Mouse (Mus musculus) limb, embryonic 13.5 days (tissue): ENCODE measurements around the gene Ppp1r12a. TPM values are rescaled to one million over a fixed set of nuclear protein-coding genes. Genes with fewer than 3 reads are reported as not detected.

Experiments used
- ATAC-seq: fragments of 200-750 bp; cut with Nextera tagmentation; 2 replicates; pipeline ENCODE4 v1.8.0; 2017; ENCODE audit warnings: low read depth, moderate number of reproducible peaks, moderate TSS enrichment; ENCODE audit not compliant: low FRiP score
- H3K27ac ChIP-seq: fragments of 300-500 bp; sonication (generic); 2 replicates; pipeline ENCODE4 v1.5.1; 2015; ENCODE audit warnings: inconsistent platforms, mild to moderate bottlenecking, moderate library complexity
- H3K27me3 ChIP-seq: fragments of 300-500 bp; sonication (generic); 2 replicates; pipeline ENCODE4 v1.6.1; 2015; ENCODE audit warnings: mild to moderate bottlenecking, inconsistent platforms
- H3K36me3 ChIP-seq: fragments of 300-500 bp; sonication (generic); 2 replicates; pipeline ENCODE4 v1.6.1; 2015; ENCODE audit warnings: inconsistent platforms, mild to moderate bottlenecking, moderate library complexity
- H3K4me1 ChIP-seq: fragments of 300-500 bp; sonication (generic); 2 replicates; pipeline ENCODE4 v1.6.1; 2015; ENCODE audit warnings: inconsistent platforms
- H3K4me2 ChIP-seq: fragments of 300-500 bp; sonication (generic); replicated peaks from 2 replicates; pipeline ENCODE4 v1.6.1; 2015; ENCODE audit warnings: inconsistent platforms, mild to moderate bottlenecking, moderate library complexity
- H3K4me3 ChIP-seq: fragments of 300-500 bp; sonication (generic); 2 replicates; pipeline ENCODE4 v1.5.1; 2015; ENCODE audit warnings: moderate library complexity, mild to moderate bottlenecking, inconsistent platforms
- H3K9ac ChIP-seq: fragments of 300-500 bp; sonication (generic); 2 replicates; pipeline ENCODE4 v1.6.1; 2015; ENCODE audit warnings: mild to moderate bottlenecking, inconsistent platforms
- H3K9me3 ChIP-seq: fragments of 300-500 bp; sonication (generic); 2 replicates; pipeline ENCODE4 v1.6.1; 2016; ENCODE audit warnings: inconsistent platforms
- WGBS: fragments of 180-500 bp; shearing (Covaris S2); methylation state at CpG from one replicate; pipeline ENCODE4 v1.1.7; 2015; 5-methylcytosine and 5-hydroxymethylcytosine counted together
- polyA plus RNA-seq: library from polyadenylated mRNA; unstranded; fragments of >200 nt; fragmentation: Nextera tagmentation; extraction: Ambion mirVana; gene quantifications from 2 replicates; pipeline ENCODE4 v1.2.1, GENCODE M21; 2015

The Ppp1r12a gene
- polyA plus RNA-seq, 1 experiment from 2014 or later = 86.8 TPM

- Histone ChIP-seq H3K36me3 (0 out of 2 replicates have a peak, but pooled peaks cover 2% of the 10 kb centered on the region), H3K4me3 (no peak overlapping the region), H3K4me1 (peaks cover 29% of the 10 kb centered on the region), H3K27ac (no peak overlapping the region), H3K9ac (no peak overlapping the region), H3K27me3 (no peaks in the 10 kb centered on the region), H3K4me2 (no peak overlapping the region), H3K9me3 (no peaks in the 10 kb centered on the region)
- WGBS = 91% methylated on average over 5 of the region's 5 CpGs
- no peak for ATAC-seq
These were observed 5.8 kb downstream of the Ppp1r12a start for GRCm38 (mm10) chr10:108167823-108168222.

- H3K27ac ChIP-seq = no peak overlapping the region
- 80% methylated on average over 3 of the region's 3 CpGs for WGBS
- no peak overlapping the region for H3K9ac ChIP-seq
- H3K4me3 ChIP-seq = no peak overlapping the region
- 0 out of 2 replicates have a peak, but pooled peaks cover 2% of the 10 kb centered on the region for H3K36me3 ChIP-seq
- H3K4me2 ChIP-seq = no peak overlapping the region
- no peaks in the 10 kb centered on the region for H3K27me3 ChIP-seq
- H3K9me3 ChIP-seq = no peaks in the 10 kb centered on the region
- no peak for ATAC-seq
- peaks cover 16% of the 10 kb centered on the region; the same call in 1 of the 2 replicates for H3K4me1 ChIP-seq
These were observed 8.8 kb downstream of the Ppp1r12a start for GRCm38 (mm10) chr10:108170818-108171217.

- Histone ChIP-seq H3K4me3 (no peak overlapping the region), H3K36me3 (0 out of 2 replicates have a peak, but pooled peaks cover 2% of the 10 kb centered on the region), H3K9me3 (no peaks in the 10 kb centered on the region), H3K4me2 (no peak overlapping the region), H3K27me3 (no peaks in the 10 kb centered on the region), H3K4me1 (peaks cover 17% of the 10 kb centered on the region; the same call in 1 of the 2 replicates), H3K27ac (no peak overlapping the region), H3K9ac (no peak overlapping the region)
- WGBS = 89% methylated on average over 3 of the region's 3 CpGs
- no peak for ATAC-seq
These were observed 9.6 kb downstream of the Ppp1r12a start for GRCm38 (mm10) chr10:108171637-108172036.

- H3K4me2 ChIP-seq = no peak overlapping the region
- WGBS = 65% methylated on average over 6 of the region's 6 CpGs
- no peak overlapping the region for H3K4me3 ChIP-seq
- ATAC-seq = no peak
- peaks cover 17% of the 10 kb centered on the region; the same call in 1 of the 2 replicates for H3K4me1 ChIP-seq
- H3K27me3 ChIP-seq = no peaks in the 10 kb centered on the region
- H3K9me3 ChIP-seq = no peaks in the 10 kb centered on the region
- H3K36me3 ChIP-seq = 0 out of 2 replicates have a peak, but pooled peaks cover 2% of the 10 kb centered on the region
- H3K27ac ChIP-seq = no peak overlapping the region
- H3K9ac ChIP-seq = no peak overlapping the region
These were observed 11.0 kb downstream of the Ppp1r12a start for GRCm38 (mm10) chr10:108172817-108173563.

- Histone ChIP-seq H3K4me1 (peaks cover 17% of the 10 kb centered on the region; the same call in 1 of the 2 replicates), H3K36me3 (no peaks in the 10 kb centered on the region), H3K9ac (no peak overlapping the region), H3K27me3 (no peaks in the 10 kb centered on the region), H3K4me2 (no peak overlapping the region), H3K27ac (no peak overlapping the region), H3K4me3 (no peak overlapping the region), H3K9me3 (no peaks in the 10 kb centered on the region)
- ATAC-seq = no peak
- WGBS = 78% methylated on average over 5 of the region's 5 CpGs
These were observed 12.1 kb downstream of the Ppp1r12a start for GRCm38 (mm10) chr10:108174107-108174506.

GRCm38 (mm10) chr10:108175885-108176284 is 13.9 kb downstream of the Ppp1r12a start:
- H3K4me1 ChIP-seq = peaks cover 14% of the 10 kb centered on the region; the same call in 1 of the 2 replicates
- H3K36me3 ChIP-seq = no peaks in the 10 kb centered on the region
- H3K4me3 ChIP-seq = no peak overlapping the region
- H3K4me2 ChIP-seq = no peak overlapping the region
- no peak for ATAC-seq
- no peak overlapping the region for H3K9ac ChIP-seq
- H3K9me3 ChIP-seq = no peaks in the 10 kb centered on the region
- no peak overlapping the region for H3K27ac ChIP-seq
- no peaks in the 10 kb centered on the region for H3K27me3 ChIP-seq
- WGBS = 70% methylated on average over 2 of the region's 2 CpGs

GRCm38 (mm10) chr10:108178285-108178848 is 16.4 kb downstream of the Ppp1r12a start:
- Histone ChIP-seq H3K27me3 (no peaks in the 10 kb centered on the region), H3K9ac (no peak overlapping the region), H3K27ac (no peak overlapping the region), H3K9me3 (no peaks in the 10 kb centered on the region), H3K4me2 (no peak overlapping the region), H3K4me1 (peaks cover 5% of the 10 kb centered on the region; the same call in 1 of the 2 replicates), H3K36me3 (no peaks in the 10 kb centered on the region), H3K4me3 (no peak overlapping the region)
- 79% methylated on average over 6 of the region's 6 CpGs for WGBS
- ATAC-seq = no peak

- peaks cover 5% of the 10 kb centered on the region for H3K4me1 ChIP-seq
- no peak overlapping the region for H3K27ac ChIP-seq
- H3K4me2 ChIP-seq = no peak overlapping the region
- ATAC-seq = no peak
- H3K27me3 ChIP-seq = no peaks in the 10 kb centered on the region
- no peak overlapping the region for H3K9ac ChIP-seq
- H3K4me3 ChIP-seq = no peak overlapping the region
- H3K36me3 ChIP-seq = no peaks in the 10 kb centered on the region
- 67% methylated on average over 3 of the region's 3 CpGs for WGBS
- no peaks in the 10 kb centered on the region for H3K9me3 ChIP-seq
These were observed 17.4 kb downstream of the Ppp1r12a start for GRCm38 (mm10) chr10:108179404-108179803.

GRCm38 (mm10) chr10:108180313-108180712 is 18.3 kb downstream of the Ppp1r12a start:
- Histone ChIP-seq H3K36me3 (no peaks in the 10 kb centered on the region), H3K4me1 (peaks cover 10% of the 10 kb centered on the region), H3K4me2 (no peak overlapping the region), H3K9me3 (no peaks in the 10 kb centered on the region), H3K9ac (no peak overlapping the region), H3K4me3 (no peak overlapping the region), H3K27ac (no peak overlapping the region), H3K27me3 (no peaks in the 10 kb centered on the region)
- 78% methylated on average over 2 of the region's 2 CpGs for WGBS
- no peak for ATAC-seq

GRCm38 (mm10) chr10:108181893-108182292 is 19.9 kb downstream of the Ppp1r12a start:
- 90% methylated on average over 3 of the region's 3 CpGs for WGBS
- no peak for ATAC-seq
- Histone ChIP-seq H3K9ac (no peak overlapping the region), H3K4me3 (no peak overlapping the region), H3K36me3 (no peaks in the 10 kb centered on the region), H3K4me2 (no peak overlapping the region), H3K27me3 (no peaks in the 10 kb centered on the region), H3K27ac (no peak overlapping the region), H3K9me3 (no peaks in the 10 kb centered on the region), H3K4me1 (peaks cover 15% of the 10 kb centered on the region)

GRCm38 (mm10) chr10:108182386-108182785 is 20.4 kb downstream of the Ppp1r12a start:
- no peaks in the 10 kb centered on the region for H3K36me3 ChIP-seq
- WGBS = 62% methylated on average over 4 of the region's 4 CpGs
- H3K9me3 ChIP-seq = no peaks in the 10 kb centered on the region
- H3K4me3 ChIP-seq = no peak overlapping the region
- no peak overlapping the region for H3K4me2 ChIP-seq
- H3K27ac ChIP-seq = no peak overlapping the region
- no peaks in the 10 kb centered on the region for H3K27me3 ChIP-seq
- H3K4me1 ChIP-seq = peaks cover 15% of the 10 kb centered on the region
- ATAC-seq = no peak
- no peak overlapping the region for H3K9ac ChIP-seq

GRCm38 (mm10) chr10:108184763-108185162 is 22.8 kb downstream of the Ppp1r12a start:
- peaks cover 15% of the 10 kb centered on the region for H3K4me1 ChIP-seq
- 0 out of 2 replicates have a peak, but pooled peaks cover 3% of the 10 kb centered on the region for H3K36me3 ChIP-seq

More at GRCm38 (mm10) chr10:108184763-108185162, 22.8 kb downstream of the Ppp1r12a start:
- 55% methylated on average over 8 of the region's 8 CpGs for WGBS
- H3K4me3 ChIP-seq = no peak overlapping the region
- H3K9ac ChIP-seq = no peak overlapping the region
- H3K27ac ChIP-seq = no peak overlapping the region
- no peak for ATAC-seq
- no peaks in the 10 kb centered on the region for H3K27me3 ChIP-seq
- H3K4me2 ChIP-seq = no peak overlapping the region
- H3K9me3 ChIP-seq = no peaks in the 10 kb centered on the region
